8 mouse cellular contexts compared by ENCODE assay signal in the genomic region with DNA sequence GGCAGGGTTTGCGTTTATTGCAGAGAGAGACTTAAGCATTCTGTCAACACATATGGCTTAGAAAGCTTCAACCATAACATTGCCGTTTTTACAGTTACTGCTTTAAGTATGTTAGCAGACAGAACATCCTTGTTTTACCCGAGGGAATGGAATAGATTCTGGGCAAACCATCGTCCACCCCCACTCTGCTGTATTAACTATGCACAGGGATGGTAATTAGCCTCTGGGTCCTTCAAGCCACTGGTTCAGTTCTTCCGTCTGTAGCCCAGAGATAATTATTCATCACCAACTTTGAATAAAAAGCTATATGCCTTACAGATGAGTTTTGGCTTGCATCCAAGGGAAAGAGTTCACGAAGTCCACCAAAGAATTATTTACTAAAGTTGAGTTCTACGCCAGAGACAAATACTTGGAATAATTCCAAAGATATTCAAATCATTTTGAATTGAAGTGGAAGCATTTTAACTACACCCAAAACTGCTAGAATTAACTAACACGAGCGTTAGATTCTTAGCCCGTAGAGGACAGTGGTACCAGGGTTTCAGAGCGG. TPM values are rescaled to one million over a fixed set of nuclear protein-coding genes. Genes with fewer than 3 reads are reported as not detected.
DNase-seq lines count a peak whose midpoint lies in the region; ATAC-seq and TF ChIP-seq lines count a peak whose summit lies in the region.

No protein-coding gene starts in this region.

- H3K9me3 ChIP-seq in forebrain, embryonic 15.5 days, result no peaks in the 10 kb centered on the region
- no peaks in the 10 kb centered on the region for H3K9me3 ChIP-seq in liver, embryonic 13.5 days (replicated peaks)

- no peak for TF ChIP-seq CTCF in C2C12 (IDR thresholded peaks at IDR 0.05; ENCODE audit: control insufficient read depth, insufficient read depth, insufficient read length)

- H3K27ac ChIP-seq in forebrain, embryonic 15.5 days (replicated peaks), result peak overlapping the region; percentile 100
- peak overlapping the region; percentile 94 for H3K27ac ChIP-seq in liver, embryonic 13.5 days

- H3K79me2 ChIP-seq in C2C12 (ENCODE audit: control insufficient read depth, insufficient read depth), result peaks cover 34% of the 10 kb centered on the region

- ATAC-seq in forebrain, embryonic 15.5 days (replicated peaks), result peak; percentile 49
- no peak for ATAC-seq in liver, embryonic 13.5 days (ENCODE audit: low read depth)
- no peak for ATAC-seq in inflammation-experienced regulatory T-cells, adult 6 months

- H3K27me3 ChIP-seq in C2C12 (ENCODE audit: control insufficient read depth, insufficient read depth, insufficient read length), result no peaks in the 10 kb centered on the region
- H3K27me3 ChIP-seq in forebrain, embryonic 15.5 days, result no peaks in the 10 kb centered on the region
- peaks cover 31% of the 10 kb centered on the region for H3K27me3 ChIP-seq in liver, embryonic 13.5 days

- 4% methylated on average over 11 of the region's 11 CpGs for WGBS in forebrain, embryonic 15.5 days
- WGBS in liver, embryonic 13.5 days (ENCODE audit: insufficient replicate concordance), result 36% methylated on average over 11 of the region's 11 CpGs

- H3K4me2 ChIP-seq in forebrain, embryonic 15.5 days (replicated peaks), result peak overlapping the region; percentile 68
- peak overlapping the region; percentile 93 for H3K4me2 ChIP-seq in liver, embryonic 13.5 days

- H3K36me3 ChIP-seq in C2C12 (ENCODE audit: control insufficient read depth, insufficient read depth), result no peaks in the 10 kb centered on the region
- no peaks in the 10 kb centered on the region for H3K36me3 ChIP-seq in forebrain, embryonic 15.5 days
- no peaks in the 10 kb centered on the region for H3K36me3 ChIP-seq in liver, embryonic 13.5 days

- peak; percentile 12 for DNase-seq in cerebellum, adult 9-10 months
- no peak for DNase-seq in cerebellum, postnatal 36 days
- DNase-seq in liver, embryonic 13.5 days, result no peak
- no peak for DNase-seq in gastrocnemius, postnatal 25 days
- DNase-seq in layer of hippocampus, adult 9-10 months (ENCODE audit: low spot score), result no peak

- peaks cover 29% of the 10 kb centered on the region for H3K79me3 ChIP-seq in C2C12 (ENCODE audit: low read depth)

- no peak overlapping the region for H3K4me3 ChIP-seq in C2C12 (ENCODE audit: insufficient read depth, poor library complexity, severe bottlenecking)
- peak overlapping the region; percentile 74 for H3K4me3 ChIP-seq in forebrain, embryonic 15.5 days
- H3K4me3 ChIP-seq in liver, embryonic 13.5 days (replicated peaks), result peak overlapping the region; percentile 86

- peak overlapping the region; percentile 60 for H3ac ChIP-seq in C2C12 (ENCODE audit: control insufficient read depth, insufficient read length, low read depth)

- peaks cover 37% of the 10 kb centered on the region for H3K4me1 ChIP-seq in forebrain, embryonic 15.5 days
- H3K4me1 ChIP-seq in liver, embryonic 13.5 days (replicated peaks), result peaks cover 20% of the 10 kb centered on the region

- H3K9ac ChIP-seq in forebrain, embryonic 15.5 days (replicated peaks), result peak overlapping the region; percentile 91
- peak overlapping the region; percentile 91 for H3K9ac ChIP-seq in liver, embryonic 13.5 days

TF ChIP-seq in C2C12, 6 proteins besides CTCF, POLR2A, EP300 and RAD21:
- no peak for TF ChIP-seq MYOD1 (IDR thresholded peaks at IDR 0.05; ENCODE audit: control insufficient read depth, insufficient read length, low read depth)
- TF ChIP-seq USF1 (IDR thresholded peaks at IDR 0.05; ENCODE audit: low read depth), result no peak
- TF ChIP-seq FOSL1 (IDR thresholded peaks at IDR 0.05; ENCODE audit: insufficient read depth, low read length, poor library complexity, severe bottlenecking), result no peak
- TF ChIP-seq CEBPB (IDR thresholded peaks at IDR 0.05; ENCODE audit: low read depth), result no peak
- no peak for TF ChIP-seq MYOG (IDR thresholded peaks at IDR 0.05; ENCODE audit: control insufficient read depth, extremely low read depth, insufficient read length)
- TF ChIP-seq MAX (IDR thresholded peaks at IDR 0.05), result no peak

RNA-seq across cellular contexts. Expression of a gene that starts 1.6 kb away (rescaled TPM):
- polyA plus RNA-seq in C2C12 (2012; fragmentation: generic; extraction: Trizol), result 7.5 TPM
- polyA plus RNA-seq in forebrain, embryonic 15.5 days (2015; fragmentation: Nextera tagmentation; extraction: Ambion mirVana), result 9.8 and 10.9 TPM in 2 replicates
- polyA plus RNA-seq in liver, embryonic 13.5 days (2015; fragmentation: Nextera tagmentation; extraction: Ambion mirVana), result 4.1 and 5.6 TPM in 2 replicates
- 10 to 100 TPM; 34.4 to 45.8 (median 43.1) TPM for polyA plus RNA-seq in inflammation-experienced regulatory T-cells, adult 6 months (2017; shearing (Covaris generic))
- total RNA-seq in gastrocnemius, postnatal 25 days (2021), result 10 to 100 TPM; 30.4 to 34.3 TPM
